Mouse (Mus musculus) cerebellum, adult 11 months (tissue): ENCODE measurements around the gene Cypt2.
"Not testable (repeated sequence)": the region's sequence is repeated elsewhere in the genome, so short reads cannot be mapped to it uniquely, and the experiment has no call there.

Experiments
- DNase-seq: peaks from one replicate; pipeline ENCODE4 v3.0.0; 2022

Cypt2 gene

DNA sequence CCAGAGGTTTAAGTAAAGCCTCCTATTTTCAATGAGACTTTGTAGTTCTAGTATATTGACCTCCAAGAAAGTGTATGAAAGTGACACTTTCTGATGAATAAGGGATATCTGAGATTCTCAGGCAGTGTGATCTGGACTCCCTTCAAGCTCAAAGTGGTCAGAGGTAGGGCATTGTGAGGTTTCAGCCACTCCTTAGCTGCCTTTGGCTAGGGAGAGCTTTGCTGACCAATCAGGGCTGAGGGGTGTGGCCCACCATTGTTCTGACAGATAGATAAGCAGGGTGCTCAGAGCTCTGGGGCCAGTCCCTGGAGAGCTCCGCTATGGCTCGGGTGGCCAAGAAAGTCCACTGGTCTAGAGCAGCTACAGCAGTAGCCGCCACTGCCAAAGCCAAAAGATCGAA is at the start of gene Cypt2:
Gene Cypt2 (plus strand): TSS at position 301 of the 400 bp plus-strand sequence.
- not testable (repeated sequence) for DNase-seq

DNA sequence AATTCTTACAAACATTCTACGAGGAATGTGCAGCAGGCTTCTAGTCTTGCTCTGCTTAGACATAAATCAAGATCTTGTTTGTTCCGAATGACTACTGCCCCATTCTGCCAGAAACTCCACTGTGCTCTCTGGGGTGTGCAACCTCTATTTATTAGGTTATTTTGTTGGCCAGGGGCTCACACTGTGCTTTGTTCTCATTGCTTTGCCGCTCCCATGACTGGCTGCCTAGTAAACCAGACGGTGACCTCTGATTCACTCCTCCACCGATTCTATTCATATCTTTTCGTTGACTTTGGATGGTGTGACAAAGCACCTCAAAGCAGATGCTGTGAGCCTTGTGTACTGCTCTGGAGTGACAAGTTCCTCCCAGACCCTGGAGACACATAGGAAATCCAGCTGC is 46.7 kb downstream of the Cypt2 start:
- no peak for DNase-seq
